Mouse (Mus musculus): ENCODE data around the gene Pdpk1. TPM values are rescaled to one million over a fixed set of nuclear protein-coding genes. Genes with fewer than 3 reads are reported as not detected.
"Not testable (repeated sequence)": the region's sequence is repeated elsewhere in the genome, so short reads cannot be mapped to it uniquely, and the experiment has no call there.

Gene Pdpk1
- polyA plus RNA-seq, 1 experiment = 39.9 TPM

DNA sequence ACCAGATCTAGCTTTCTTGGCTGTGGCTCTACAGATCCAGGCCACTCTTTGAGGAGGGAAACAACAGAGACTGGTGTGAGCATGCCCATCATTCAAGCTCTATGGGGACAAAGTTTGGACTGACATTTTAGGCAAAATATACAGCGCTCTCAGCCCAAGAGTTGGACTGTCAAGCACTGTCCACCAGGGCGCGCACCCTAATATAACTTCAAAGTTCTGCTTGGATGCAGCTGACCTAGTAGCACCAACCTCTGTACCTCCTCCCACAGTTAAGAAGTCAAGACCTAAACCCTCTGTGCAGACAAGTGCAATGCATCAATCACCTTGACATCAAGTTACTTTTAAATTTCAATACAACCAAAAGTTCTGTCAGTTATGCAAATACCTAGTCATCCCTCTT is 19.2 kb downstream of the Pdpk1 start:
- TF ChIP-seq POLR2A (IDR thresholded peaks at IDR 0.05; ENCODE audit: borderline replicate concordance, insufficient read depth, low read length) (no peak), CTCF (IDR thresholded peaks at IDR 0.05; ENCODE audit: borderline replicate concordance, insufficient read depth, low read depth, low read length) (no peak)
- Histone ChIP-seq H3K27ac (ENCODE audit: insufficient read depth, low read length) (no peak overlapping the region), H3K27me3 (ENCODE audit: control insufficient read depth, insufficient read depth, low read length) (no peaks in the 10 kb centered on the region), H3K4me1 (ENCODE audit: control insufficient read depth, insufficient read depth, low read length) (peaks cover 11% of the 10 kb centered on the region), H3K4me3 (replicated peaks; ENCODE audit: insufficient read depth, low read depth, low read length) (no peak overlapping the region)
- WGBS = 90% methylated on average over 3 of the region's 3 CpGs
- no peak for DNase-seq

DNA sequence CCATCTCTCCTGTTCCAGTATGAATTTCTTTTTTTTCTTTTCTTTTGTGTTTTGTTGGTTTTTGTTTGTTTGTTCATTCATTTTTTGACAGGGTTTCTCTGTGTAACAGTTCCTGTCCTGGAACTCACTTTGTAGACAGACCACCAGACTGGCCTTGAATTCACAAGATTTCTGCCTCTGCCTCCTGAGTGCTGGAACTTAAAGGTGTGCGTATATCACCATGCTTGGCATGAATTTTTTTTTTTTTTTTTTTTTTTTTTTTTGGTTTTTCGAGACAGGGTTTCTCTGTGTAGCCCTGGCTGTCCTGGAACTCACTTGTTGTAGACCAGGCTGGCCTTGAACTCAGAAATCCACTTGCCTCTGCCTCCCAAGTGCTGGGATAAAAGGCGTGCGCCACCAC is 21.5 kb downstream of the Pdpk1 start:
- H3K27me3 ChIP-seq (ENCODE audit: control insufficient read depth, insufficient read depth, low read length); DNase-seq; H3K4me1 ChIP-seq (ENCODE audit: control insufficient read depth, insufficient read depth, low read length); H3K4me3 ChIP-seq (replicated peaks; ENCODE audit: insufficient read depth, low read depth, low read length); H3K27ac ChIP-seq (ENCODE audit: insufficient read depth, low read length): not testable (repeated sequence)
- WGBS = 78% methylated on average over 4 of the region's 4 CpGs

DNA sequence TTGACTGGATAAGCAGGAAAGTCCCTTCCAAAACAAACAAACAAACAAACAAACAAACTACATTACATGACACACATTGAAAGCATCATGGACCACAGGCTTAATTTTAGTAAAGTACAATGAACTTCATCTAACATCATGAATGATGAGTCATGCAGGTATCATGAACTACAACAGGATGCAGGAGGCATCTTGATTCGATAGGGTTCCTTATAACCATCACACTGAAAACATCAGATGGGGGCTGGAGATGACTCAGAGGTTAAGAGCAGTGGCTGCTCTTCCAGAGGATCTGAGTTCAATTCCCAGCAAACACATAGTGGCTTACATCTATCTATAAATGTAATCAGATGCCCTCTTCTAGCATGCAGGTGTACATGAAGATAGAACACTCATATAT is 23.1 kb downstream of the Pdpk1 start:
- H3K27ac ChIP-seq (ENCODE audit: insufficient read depth, low read length) = no peak overlapping the region
- peaks cover 8% of the 10 kb centered on the region; the same call in 1 of the 2 replicates for H3K4me1 ChIP-seq (ENCODE audit: control insufficient read depth, insufficient read depth, low read length)
- no peaks in the 10 kb centered on the region for H3K27me3 ChIP-seq (ENCODE audit: control insufficient read depth, insufficient read depth, low read length)
- no peak for TF ChIP-seq CTCF (IDR thresholded peaks at IDR 0.05; ENCODE audit: borderline replicate concordance, insufficient read depth, low read depth, low read length)
- TF ChIP-seq POLR2A (IDR thresholded peaks at IDR 0.05; ENCODE audit: borderline replicate concordance, insufficient read depth, low read length) = no peak
- no peak for DNase-seq
- 73% methylated on average over 1 of the region's 1 CpGs for WGBS
- no peak overlapping the region for H3K4me3 ChIP-seq (replicated peaks; ENCODE audit: insufficient read depth, low read depth, low read length)

- 65% methylated on average over 3 of the region's 3 CpGs for WGBS
- Histone ChIP-seq H3K4me3 (replicated peaks; ENCODE audit: insufficient read depth, low read depth, low read length) (no peak overlapping the region), H3K4me1 (ENCODE audit: control insufficient read depth, insufficient read depth, low read length) (peaks cover 8% of the 10 kb centered on the region; the same call in 1 of the 2 replicates), H3K27ac (ENCODE audit: insufficient read depth, low read length) (no peak overlapping the region), H3K27me3 (ENCODE audit: control insufficient read depth, insufficient read depth, low read length) (no peaks in the 10 kb centered on the region)
- DNase-seq = no peak
- no peak for TF ChIP-seq POLR2A (IDR thresholded peaks at IDR 0.05; ENCODE audit: borderline replicate concordance, insufficient read depth, low read length)
Observed at GRCm38 (mm10) chr17:24126801-24127200, 23.9 kb downstream of the Pdpk1 start.

DNA sequence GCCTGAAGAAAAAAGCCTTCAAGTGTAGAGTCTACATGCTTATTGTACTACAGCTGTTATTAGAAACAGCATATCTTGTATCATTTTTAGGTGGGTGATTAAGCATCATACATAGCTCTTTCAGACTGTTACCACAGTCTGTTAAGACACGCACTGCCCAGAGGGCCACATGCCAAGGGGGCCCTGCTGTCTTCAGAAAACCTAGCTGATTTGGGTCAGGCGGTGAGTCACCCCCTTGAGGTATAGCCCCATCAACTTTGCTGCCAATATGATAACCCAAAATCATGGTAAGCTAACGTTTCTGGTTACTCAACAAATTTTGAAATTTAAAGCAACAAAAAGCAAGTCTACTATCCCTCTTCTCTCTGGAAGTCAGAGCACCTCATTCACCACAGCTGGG is 31.3 kb downstream of the Pdpk1 start:
- TF ChIP-seq POLR2A (IDR thresholded peaks at IDR 0.05; ENCODE audit: borderline replicate concordance, insufficient read depth, low read length) (no peak), CTCF (IDR thresholded peaks at IDR 0.05; ENCODE audit: borderline replicate concordance, insufficient read depth, low read depth, low read length) (no peak)
- H3K4me1 ChIP-seq (ENCODE audit: control insufficient read depth, insufficient read depth, low read length) = peaks cover 5% of the 10 kb centered on the region
- H3K27me3 ChIP-seq (ENCODE audit: control insufficient read depth, insufficient read depth, low read length) = no peaks in the 10 kb centered on the region
- no peak overlapping the region for H3K4me3 ChIP-seq (replicated peaks; ENCODE audit: insufficient read depth, low read depth, low read length)
- H3K27ac ChIP-seq (ENCODE audit: insufficient read depth, low read length) = no peak overlapping the region
- peak in 1 of 2 experiments; percentile 48 for DNase-seq
- WGBS = 10% methylated on average over 3 of the region's 3 CpGs

- TF ChIP-seq POLR2A (IDR thresholded peaks at IDR 0.05; ENCODE audit: borderline replicate concordance, insufficient read depth, low read length) (no peak), CTCF (IDR thresholded peaks at IDR 0.05; ENCODE audit: borderline replicate concordance, insufficient read depth, low read depth, low read length) (no peak)
- Histone ChIP-seq H3K27me3 (ENCODE audit: control insufficient read depth, insufficient read depth, low read length) (no peaks in the 10 kb centered on the region), H3K4me3 (replicated peaks; ENCODE audit: insufficient read depth, low read depth, low read length) (no peak overlapping the region), H3K4me1 (ENCODE audit: control insufficient read depth, insufficient read depth, low read length) (peaks cover 14% of the 10 kb centered on the region), H3K27ac (ENCODE audit: insufficient read depth, low read length) (peak overlapping the region; percentile 66)
- WGBS = 20% methylated on average over 4 of the region's 4 CpGs
- peak; percentile 63 to 74 for DNase-seq
Observed at GRCm38 (mm10) chr17:24113031-24113430, 37.7 kb downstream of the Pdpk1 start.

- no peak for DNase-seq
- Histone ChIP-seq H3K27me3 (ENCODE audit: control insufficient read depth, insufficient read depth, low read length) (no peaks in the 10 kb centered on the region), H3K27ac (ENCODE audit: insufficient read depth, low read length) (no peak overlapping the region), H3K4me3 (replicated peaks; ENCODE audit: insufficient read depth, low read depth, low read length) (no peak overlapping the region), H3K4me1 (ENCODE audit: control insufficient read depth, insufficient read depth, low read length) (peaks cover 13% of the 10 kb centered on the region)
- TF ChIP-seq CTCF (IDR thresholded peaks at IDR 0.05; ENCODE audit: borderline replicate concordance, insufficient read depth, low read depth, low read length) (no peak), POLR2A (IDR thresholded peaks at IDR 0.05; ENCODE audit: borderline replicate concordance, insufficient read depth, low read length) (no peak)
- WGBS = 19% methylated on average over 1 of the region's 1 CpGs
Observed at GRCm38 (mm10) chr17:24111256-24111655, 39.5 kb downstream of the Pdpk1 start.

DNA sequence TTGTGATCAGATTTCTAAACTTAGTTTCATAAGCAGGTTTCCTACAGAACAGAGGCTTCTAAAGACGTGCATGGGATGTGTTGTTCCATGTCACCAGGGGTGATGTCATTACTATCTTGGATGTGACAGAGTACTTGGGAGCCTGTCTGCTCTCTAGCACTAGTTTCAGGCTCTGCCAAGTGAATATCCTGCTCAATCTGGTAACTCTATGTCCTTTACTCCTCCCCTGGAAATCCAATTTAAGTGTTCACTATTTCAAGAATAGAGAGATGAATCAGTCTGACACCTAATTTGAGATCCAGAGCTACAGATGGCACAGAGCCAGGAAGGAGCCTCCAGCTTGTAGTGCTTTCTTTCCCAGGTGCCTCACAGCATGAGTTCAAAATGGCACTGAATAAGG is 41.8 kb downstream of the Pdpk1 start:
- no peak overlapping the region for H3K27ac ChIP-seq (ENCODE audit: insufficient read depth, low read length)
- H3K4me3 ChIP-seq (replicated peaks; ENCODE audit: insufficient read depth, low read depth, low read length) = no peak overlapping the region
- 13% methylated on average over 1 of the region's 1 CpGs for WGBS
- peaks cover 12% of the 10 kb centered on the region for H3K4me1 ChIP-seq (ENCODE audit: control insufficient read depth, insufficient read depth, low read length)
- DNase-seq = peak; percentile 58 to 76
- TF ChIP-seq POLR2A (IDR thresholded peaks at IDR 0.05; ENCODE audit: borderline replicate concordance, insufficient read depth, low read length) = no peak
- TF ChIP-seq CTCF (IDR thresholded peaks at IDR 0.05; ENCODE audit: borderline replicate concordance, insufficient read depth, low read depth, low read length) = no peak
- no peaks in the 10 kb centered on the region for H3K27me3 ChIP-seq (ENCODE audit: control insufficient read depth, insufficient read depth, low read length)
